Mouse (Mus musculus): ENCODE measurements at regions not wholly inside any gene's neighbourhood (a gene's known extent, or its start where the extent isn't known, plus 50 kb on each side); places are given as distances from the start of the nearest gene placed in this dataset.

GRCm38 (mm10) chr5:112110306-112110969, 141.9 kb downstream of the Cryba4 start:
- no peak for DNase-seq

- no peak for DNase-seq
Measured at GRCm38 (mm10) chr5:112120766-112121165, 131.6 kb downstream of the Cryba4 start.

GRCm38 (mm10) chr5:112121554-112121953, 130.8 kb downstream of the Cryba4 start:
- DNase-seq, result no peak

- DNase-seq, result no peak
Measured at GRCm38 (mm10) chr5:112122581-112122980, 129.7 kb downstream of the Cryba4 start.

- no peak for DNase-seq
Measured at GRCm38 (mm10) chr5:112127171-112127570, 125.1 kb downstream of the Cryba4 start.

GRCm38 (mm10) chr5:112132746-112133145, 119.6 kb downstream of the Cryba4 start:
- peak; percentile 93 for DNase-seq

- no peak for DNase-seq
Measured at GRCm38 (mm10) chr5:112133688-112134573, 118.4 kb downstream of the Cryba4 start.

GRCm38 (mm10) chr5:112136646-112137045, 115.7 kb downstream of the Cryba4 start:
- DNase-seq, result no peak

GRCm38 (mm10) chr5:112138246-112138645, 114.1 kb downstream of the Cryba4 start:
- DNase-seq, result no peak

GRCm38 (mm10) chr5:112142731-112143130, 109.6 kb downstream of the Cryba4 start:
- DNase-seq, result no peak

- peak; percentile 80 for DNase-seq
Measured at GRCm38 (mm10) chr5:112143993-112144621, 108.2 kb downstream of the Cryba4 start.

- DNase-seq, result peak; percentile 97
Measured at GRCm38 (mm10) chr5:112153675-112154085, 98.6 kb downstream of the Cryba4 start.

- peak; percentile 95 for DNase-seq
Measured at GRCm38 (mm10) chr5:112154650-112155049, 97.7 kb downstream of the Cryba4 start.

- no peak for DNase-seq
Measured at GRCm38 (mm10) chr5:112155051-112155450, 97.3 kb downstream of the Cryba4 start.

GRCm38 (mm10) chr5:112156005-112156404, 96.3 kb downstream of the Cryba4 start:
- DNase-seq, result no peak

GRCm38 (mm10) chr5:112166410-112167175, 85.7 kb downstream of the Cryba4 start:
- DNase-seq, result no peak

- DNase-seq, result peak; percentile 81
Measured at GRCm38 (mm10) chr5:112167790-112168189, 84.5 kb downstream of the Cryba4 start.

GRCm38 (mm10) chr5:112171325-112171724, 81.0 kb downstream of the Cryba4 start:
- DNase-seq, result peak; percentile 78

GRCm38 (mm10) chr5:112179213-112180057, 72.9 kb downstream of the Cryba4 start:
- no peak for DNase-seq

- DNase-seq, result no peak
Measured at GRCm38 (mm10) chr5:112182775-112183174, 69.5 kb downstream of the Cryba4 start.

GRCm38 (mm10) chr5:112195667-112196066, 56.7 kb downstream of the Cryba4 start:
- DNase-seq, result no peak

Data from heart, adult 11 months (tissue).